Mouse (Mus musculus) stomach, embryonic 16.5 days (tissue): Measurements from ENCODE around the gene Fgfr3. TPM values are rescaled to one million over a fixed set of nuclear protein-coding genes. Genes with fewer than 3 reads are reported as not detected.

ENCODE experiments used
- ATAC-seq: fragments of 200-750 bp; cut with Nextera tagmentation; 2 replicates; pipeline ENCODE4 v1.8.0; 2017; ENCODE audit warnings: moderate number of reproducible peaks, moderate TSS enrichment; ENCODE audit not compliant: insufficient read depth, low FRiP score
- H3K27ac ChIP-seq: fragments of 300-500 bp; sonication (generic); 2 replicates; pipeline ENCODE4 v1.5.1; 2014; ENCODE audit warnings: low read length
- H3K27me3 ChIP-seq: fragments of 300-500 bp; sonication (generic); 2 replicates; pipeline ENCODE4 v1.6.1; 2014; ENCODE audit warnings: low read length, control low read depth, mixed read lengths; ENCODE audit not compliant: control insufficient read depth, insufficient read depth
- H3K36me3 ChIP-seq: fragments of 300-500 bp; sonication (generic); 2 replicates; pipeline ENCODE4 v1.6.1; 2014; ENCODE audit warnings: low read length; ENCODE audit not compliant: control insufficient read depth, insufficient read depth
- H3K4me1 ChIP-seq: fragments of 300-500 bp; sonication (generic); 2 replicates; pipeline ENCODE4 v1.6.1; 2014; ENCODE audit warnings: low read length, control low read depth, mixed read lengths; ENCODE audit not compliant: control insufficient read depth, insufficient read depth
- H3K4me2 ChIP-seq: fragments of 300-500 bp; sonication (generic); 2 replicates; pipeline ENCODE4 v1.6.1; 2014; ENCODE audit warnings: low read depth, low read length, mixed read lengths
- H3K4me3 ChIP-seq: fragments of 300-500 bp; sonication (generic); replicated peaks from 2 replicates; pipeline ENCODE4 v1.5.1; 2014; ENCODE audit warnings: mild to moderate bottlenecking, low read length
- H3K9ac ChIP-seq: fragments of 300-500 bp; sonication (generic); 2 replicates; pipeline ENCODE4 v1.6.1; 2014; ENCODE audit warnings: low read length
- H3K9me3 ChIP-seq: fragments of 300-500 bp; sonication (generic); replicated peaks from 2 replicates; pipeline ENCODE4 v1.6.1; 2016; ENCODE audit warnings: low read length, control low read depth; ENCODE audit not compliant: control insufficient read depth
- WGBS: fragments of 180-500 bp; shearing (Covaris S2); extraction: QIAGEN DNeasy Blood & Tissue Kit; methylation state at CpG from one replicate; pipeline ENCODE4 v1.1.7; 2014; 5-methylcytosine and 5-hydroxymethylcytosine counted together
- polyA plus RNA-seq: library from polyadenylated mRNA; unstranded; fragments of >200 nt; fragmentation: Nextera tagmentation; extraction: Ambion mirVana; gene quantifications from 2 replicates; pipeline ENCODE4 v1.2.1, GENCODE M21; 2015

Gene Fgfr3
- polyA plus RNA-seq, 1 experiment from 2014 or later: 31.0 TPM

DNA sequence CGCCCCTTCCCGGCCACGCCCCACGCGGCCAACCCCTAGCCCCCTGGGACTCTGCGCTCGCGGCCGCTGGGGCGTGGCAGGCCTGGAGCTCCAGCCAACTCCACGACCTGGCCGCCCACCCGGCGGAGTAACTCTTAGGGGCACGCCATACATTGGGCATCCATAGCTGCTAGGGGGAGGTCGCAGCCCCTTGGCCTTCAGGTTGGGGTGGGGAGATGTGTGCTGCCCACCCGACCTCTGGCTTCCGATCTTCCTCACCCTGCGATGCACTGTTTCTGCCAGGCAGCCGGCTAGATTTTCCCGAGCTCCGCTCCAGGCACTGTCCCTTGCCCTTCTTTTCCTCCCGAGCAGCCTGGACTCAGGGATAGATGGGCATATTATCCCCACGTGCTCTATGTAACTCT lies 25.8 kb upstream of the Fgfr3 start:
- Histone ChIP-seq H3K9ac (peak overlapping the region; percentile 86), H3K4me3 (peak overlapping the region; percentile 49), H3K4me2 (peak overlapping the region; percentile 87), H3K27ac (peak overlapping the region; percentile 96), H3K9me3 (no peaks in the 10 kb centered on the region), H3K27me3 (no peaks in the 10 kb centered on the region), H3K36me3 (no peaks in the 10 kb centered on the region), H3K4me1 (peaks cover 62% of the 10 kb centered on the region)
- 7% methylated on average over 24 of the region's 24 CpGs for WGBS
- peak; percentile 24 for ATAC-seq

DNA sequence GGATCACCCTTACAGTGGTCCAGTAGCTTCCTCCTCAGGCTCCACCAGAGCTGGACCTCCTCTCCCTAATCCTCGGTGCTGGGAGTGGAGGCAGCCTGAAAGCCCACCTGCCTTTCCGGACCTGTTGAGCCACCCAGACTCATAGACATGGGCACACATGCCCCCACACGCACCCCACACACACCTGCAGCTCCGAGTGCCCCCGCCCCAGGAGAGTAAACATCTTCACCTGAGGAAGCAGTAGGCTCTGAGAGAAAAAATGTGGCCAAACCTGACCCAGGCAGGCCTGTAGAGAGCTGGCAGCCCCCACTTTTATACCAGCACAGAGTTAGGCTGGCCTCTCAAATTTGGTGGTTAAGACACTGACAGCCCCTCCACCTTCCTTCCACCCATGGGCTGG lies 25.0 kb upstream of the Fgfr3 start:
- Histone ChIP-seq H3K4me1 (peaks cover 62% of the 10 kb centered on the region), H3K4me2 (peak overlapping the region; percentile 87), H3K9ac (peak overlapping the region; percentile 86; the same call in 1 of the 2 replicates), H3K27ac (peak overlapping the region; percentile 96), H3K36me3 (no peaks in the 10 kb centered on the region), H3K27me3 (no peaks in the 10 kb centered on the region), H3K4me3 (no peak overlapping the region), H3K9me3 (no peaks in the 10 kb centered on the region)
- peak; percentile 60; the same call in 1 of the 2 replicates for ATAC-seq
- WGBS: 53% methylated on average over 5 of the region's 5 CpGs

DNA sequence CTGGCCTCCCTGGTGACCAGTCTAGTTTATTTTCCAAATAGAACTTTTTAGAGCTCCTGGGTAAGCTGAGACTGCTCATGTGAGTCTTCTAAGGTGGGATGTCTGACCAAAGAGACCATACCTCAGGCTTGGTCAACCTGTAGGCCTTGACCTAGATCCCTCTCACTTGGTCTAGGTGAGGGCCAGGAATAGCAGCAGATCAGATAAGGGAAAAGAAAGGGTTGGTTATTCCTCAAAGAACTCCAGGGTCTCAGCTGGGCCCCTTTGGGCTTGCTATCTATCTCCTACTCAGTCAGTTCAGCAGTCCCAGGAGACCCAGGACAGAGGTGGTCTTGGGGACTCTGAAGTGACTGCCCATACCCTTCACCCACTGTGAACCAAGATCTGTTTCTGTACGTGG lies 23.9 kb upstream of the Fgfr3 start:
- H3K27me3 ChIP-seq: no peaks in the 10 kb centered on the region
- H3K36me3 ChIP-seq: no peaks in the 10 kb centered on the region
- no peak overlapping the region for H3K4me3 ChIP-seq
- peaks cover 59% of the 10 kb centered on the region for H3K4me1 ChIP-seq
- 68% methylated on average over 1 of the region's 1 CpGs for WGBS
- peak overlapping the region; percentile 96 for H3K27ac ChIP-seq
- no peaks in the 10 kb centered on the region for H3K9me3 ChIP-seq
- ATAC-seq: no peak
- peak overlapping the region; percentile 60; the same call in 1 of the 2 replicates for H3K9ac ChIP-seq
- H3K4me2 ChIP-seq: no peak overlapping the region

DNA sequence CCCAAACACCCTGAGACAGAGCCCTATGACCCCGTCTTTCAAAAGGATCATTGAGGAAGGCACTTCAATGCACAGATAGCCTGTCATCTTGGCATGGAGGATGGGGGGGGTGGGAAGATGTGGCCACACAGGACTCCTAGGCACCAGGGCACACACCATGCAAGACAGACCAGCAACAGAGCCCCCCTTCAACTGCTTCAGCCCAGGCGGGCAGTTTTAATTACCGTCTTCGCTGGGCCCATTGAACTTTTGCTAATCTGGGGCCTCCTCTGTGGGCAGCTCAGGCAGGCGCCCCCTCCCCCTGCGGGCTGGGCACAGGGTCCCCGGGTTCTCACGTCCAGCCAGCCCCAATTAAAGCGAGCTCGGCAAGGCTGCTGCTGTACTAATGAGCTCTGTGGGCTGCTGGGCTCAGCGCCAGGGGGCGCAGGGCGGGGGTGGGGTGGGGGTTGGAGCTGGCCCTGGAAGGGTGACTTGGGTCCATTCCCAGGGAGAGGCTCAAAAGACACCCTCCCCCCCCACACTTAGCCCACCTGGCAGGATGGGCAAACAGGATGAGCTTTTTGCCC lies 23.4 kb upstream of the Fgfr3 start:
- H3K9ac ChIP-seq: peak overlapping the region; percentile 60
- peak overlapping the region; percentile 96 for H3K27ac ChIP-seq
- peaks cover 54% of the 10 kb centered on the region for H3K4me1 ChIP-seq

DNA sequence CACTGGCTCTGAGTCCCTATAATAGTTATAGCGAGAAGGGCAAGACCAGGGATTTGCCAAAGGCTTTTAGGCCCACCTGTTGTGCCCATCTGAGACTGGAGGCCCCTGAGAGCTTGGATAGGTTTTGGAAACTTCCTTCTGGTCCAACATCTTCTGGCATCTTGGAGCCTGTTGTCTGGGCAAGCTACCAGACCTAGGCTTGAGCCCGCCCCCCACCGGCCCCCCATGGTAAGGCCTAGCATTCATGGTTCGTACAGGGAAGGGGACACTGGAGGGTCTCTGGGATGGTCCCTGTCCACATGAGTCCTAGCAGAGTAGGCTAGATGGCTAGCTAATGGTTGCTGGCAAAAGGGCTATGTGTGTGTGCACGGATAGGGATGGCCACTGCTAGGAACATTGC lies 22.8 kb upstream of the Fgfr3 start:
- Histone ChIP-seq H3K27me3 (no peaks in the 10 kb centered on the region), H3K36me3 (no peaks in the 10 kb centered on the region), H3K4me2 (no peak overlapping the region), H3K27ac (no peak overlapping the region), H3K4me3 (no peak overlapping the region), H3K9ac (no peak overlapping the region), H3K9me3 (no peaks in the 10 kb centered on the region), H3K4me1 (peaks cover 51% of the 10 kb centered on the region)
- ATAC-seq: no peak
- 88% methylated on average over 5 of the region's 5 CpGs for WGBS

More for the DNA sequence above, 23.4 kb upstream of the Fgfr3 start:
- Histone ChIP-seq H3K4me2 (no peak overlapping the region), H3K9me3 (no peaks in the 10 kb centered on the region), H3K4me3 (no peak overlapping the region), H3K36me3 (no peaks in the 10 kb centered on the region), H3K27me3 (no peaks in the 10 kb centered on the region)
- WGBS: 31% methylated on average over 13 of the region's 13 CpGs
- ATAC-seq: no peak

DNA sequence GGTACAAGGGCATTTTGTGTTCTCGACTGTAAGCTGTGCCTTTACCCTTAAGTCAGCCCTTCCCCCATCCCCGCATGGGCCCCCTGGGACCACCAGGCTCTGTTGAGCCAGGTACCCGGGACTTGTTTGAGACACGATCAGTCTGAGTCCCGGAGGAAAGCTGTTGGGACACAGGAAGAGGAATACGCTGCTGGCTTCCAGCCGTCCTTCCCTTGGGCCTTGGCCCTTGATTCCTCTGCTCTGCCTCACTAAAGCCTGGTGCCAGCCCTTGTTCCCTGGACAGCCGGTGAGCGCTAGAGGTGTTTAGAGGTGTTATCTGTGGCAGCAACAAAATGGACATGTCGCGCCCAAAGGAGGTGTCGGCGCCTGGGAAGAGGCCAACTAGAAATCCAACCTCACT lies 21.5 kb upstream of the Fgfr3 start:
- Histone ChIP-seq H3K36me3 (no peaks in the 10 kb centered on the region), H3K4me1 (peaks cover 43% of the 10 kb centered on the region), H3K27ac (no peak overlapping the region), H3K4me2 (no peak overlapping the region), H3K27me3 (no peaks in the 10 kb centered on the region), H3K9ac (no peak overlapping the region), H3K9me3 (no peaks in the 10 kb centered on the region), H3K4me3 (no peak overlapping the region)
- ATAC-seq: no peak
- 38% methylated on average over 13 of the region's 13 CpGs for WGBS

DNA sequence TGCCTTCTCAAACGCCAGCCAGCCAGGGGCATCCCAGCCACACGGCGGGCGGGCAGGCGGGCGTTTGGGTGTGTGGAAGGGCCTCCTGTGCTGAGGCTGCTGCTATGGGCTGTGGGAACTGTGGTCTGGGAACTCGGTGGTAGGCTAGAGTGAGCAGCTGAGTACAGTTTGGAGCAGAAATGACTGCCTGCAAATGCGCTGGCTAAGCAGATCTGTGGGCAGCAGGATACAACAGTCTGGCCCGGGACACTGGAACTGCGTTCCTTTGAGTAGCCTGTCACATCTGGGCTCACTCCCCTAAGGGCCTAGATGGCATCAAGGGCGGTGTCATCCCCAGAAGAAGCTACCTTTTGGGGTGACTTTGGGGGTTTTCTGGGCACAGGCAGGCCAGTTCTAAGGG lies 19.6 kb upstream of the Fgfr3 start:
- 81% methylated on average over 11 of the region's 11 CpGs for WGBS
- ATAC-seq: no peak
- Histone ChIP-seq H3K4me3 (no peak overlapping the region), H3K9ac (no peak overlapping the region), H3K36me3 (no peaks in the 10 kb centered on the region), H3K27ac (no peak overlapping the region), H3K9me3 (no peaks in the 10 kb centered on the region), H3K4me2 (no peak overlapping the region), H3K27me3 (no peaks in the 10 kb centered on the region), H3K4me1 (peaks cover 39% of the 10 kb centered on the region)

DNA sequence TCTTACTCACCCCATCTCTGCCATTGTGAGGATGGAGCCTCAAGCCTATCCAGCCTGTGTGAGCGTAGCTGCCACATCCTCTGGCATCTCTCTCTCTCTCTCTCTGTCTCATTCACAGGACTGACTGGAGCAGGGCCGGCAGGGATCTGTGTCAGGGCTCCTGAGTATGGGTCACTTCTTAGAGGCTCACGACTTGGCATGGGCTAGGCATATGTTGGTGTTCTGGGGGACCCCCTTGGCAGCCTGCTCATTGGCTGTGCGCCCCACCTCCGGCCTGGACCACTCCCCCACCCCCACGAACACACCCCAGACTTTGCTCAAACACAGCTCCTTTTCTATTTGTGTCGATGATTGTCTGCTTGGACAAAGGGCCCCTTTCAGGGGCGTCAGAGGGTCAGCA lies 17.5 kb upstream of the Fgfr3 start:
- H3K4me1 ChIP-seq: peaks cover 27% of the 10 kb centered on the region
- H3K27ac ChIP-seq: no peak overlapping the region
- H3K4me2 ChIP-seq: no peak overlapping the region

DNA sequence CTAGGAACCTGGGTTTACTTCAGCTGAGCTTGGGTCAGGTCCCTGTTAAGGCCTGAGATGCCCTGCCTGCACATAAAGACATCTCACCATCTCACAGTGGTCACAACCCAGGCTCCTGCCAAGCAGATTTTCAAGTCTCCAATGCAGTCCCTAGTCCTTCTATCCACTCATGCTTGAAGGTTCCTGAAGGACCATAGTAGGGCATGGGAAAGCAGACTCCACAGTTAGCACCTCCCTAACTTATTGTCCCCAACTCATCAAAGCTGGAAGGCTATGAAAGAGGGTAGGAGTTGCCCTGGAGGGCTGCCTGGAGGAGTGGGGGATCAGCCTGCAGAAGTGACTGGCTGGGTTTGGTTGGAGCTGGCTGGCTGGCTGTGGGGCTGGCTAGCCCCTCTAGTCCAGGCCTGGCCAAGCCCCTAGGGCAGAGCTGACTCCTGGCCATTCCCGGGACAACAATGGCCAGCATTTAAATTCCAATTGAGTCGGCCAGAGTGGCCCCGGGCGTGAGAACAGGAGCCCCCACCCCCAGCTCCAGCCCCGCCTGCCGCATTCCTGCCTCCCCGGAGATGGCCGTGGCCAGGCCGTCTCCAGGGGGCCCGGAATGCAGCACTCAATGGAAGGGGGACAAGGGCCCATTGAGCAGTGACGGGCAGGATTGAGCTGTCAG lies 16.4 kb upstream of the Fgfr3 start:
- ATAC-seq: peak; percentile 47; the same call in 1 of the 2 replicates
- Histone ChIP-seq H3K9me3 (no peaks in the 10 kb centered on the region), H3K27me3 (no peaks in the 10 kb centered on the region), H3K27ac (no peak overlapping the region), H3K36me3 (no peaks in the 10 kb centered on the region), H3K4me3 (no peak overlapping the region), H3K4me2 (no peak overlapping the region), H3K9ac (peak overlapping the region; percentile 44; the same call in 1 of the 2 replicates), H3K4me1 (peaks cover 30% of the 10 kb centered on the region)
- 17% methylated on average over 11 of the region's 11 CpGs for WGBS

More for the DNA sequence above, 17.5 kb upstream of the Fgfr3 start:
- H3K9ac ChIP-seq: no peak overlapping the region
- no peaks in the 10 kb centered on the region for H3K9me3 ChIP-seq
- H3K4me3 ChIP-seq: no peak overlapping the region
- no peaks in the 10 kb centered on the region for H3K27me3 ChIP-seq
- 55% methylated on average over 8 of the region's 8 CpGs for WGBS
- ATAC-seq: no peak
- no peaks in the 10 kb centered on the region for H3K36me3 ChIP-seq
